Mouse (Mus musculus): ENCODE results near the gene Klhl29. TPM values are rescaled to one million over a fixed set of nuclear protein-coding genes. Genes with fewer than 3 reads are reported as not detected.

Gene Klhl29
- total and polyA plus RNA-seq, 3 experiments = 0.41 to 0.57 (median 0.42) TPM

DNA sequence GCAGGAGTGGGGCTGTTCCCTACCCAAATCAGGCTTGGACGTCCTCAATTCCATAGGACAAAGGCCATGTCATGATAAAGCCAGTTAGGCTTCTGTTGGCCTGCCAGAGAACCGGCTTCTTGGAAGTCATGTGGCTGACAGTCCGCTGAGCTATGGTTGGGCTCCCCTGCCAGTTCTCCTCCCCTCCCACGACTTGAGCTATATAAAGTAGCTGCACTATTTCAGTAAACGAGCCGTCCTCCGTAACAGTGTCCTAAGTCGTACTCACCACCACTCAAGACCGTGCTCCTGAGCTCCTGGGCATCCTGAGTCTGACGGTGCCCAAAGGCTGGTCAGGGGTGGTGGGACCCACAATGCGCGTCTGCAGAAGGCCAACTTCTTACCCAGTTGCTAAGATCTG, 302.3 kb downstream of the Klhl29 start:
- H3K27ac ChIP-seq = no peak overlapping the region
- 54% methylated on average over 12 of the region's 12 CpGs for WGBS
- intact Hi-C loops (cut with DNase I) = no loop called here
- H3K36me3 ChIP-seq (ENCODE audit: control insufficient read depth, insufficient read depth, low read length) = no peaks in the 10 kb centered on the region
- no peak for TF ChIP-seq CTCF (IDR thresholded peaks at IDR 0.05)
- TF ChIP-seq EP300 (IDR thresholded peaks at IDR 0.05; ENCODE audit: insufficient read depth, low read depth, low read length) = no peak
- no peak for TF ChIP-seq POLR2A (IDR thresholded peaks at IDR 0.05; ENCODE audit: insufficient read depth, low read depth, low read length)
- no peak overlapping the region for H3K9ac ChIP-seq (ENCODE audit: low read depth, low read length)
- H3K4me3 ChIP-seq = no peak overlapping the region; the same call in 1 of the 2 replicates
- no peaks in the 10 kb centered on the region for H3K27me3 ChIP-seq (ENCODE audit: control insufficient read depth, insufficient read depth, low read length)
- no peaks in the 10 kb centered on the region for H3K4me1 ChIP-seq (ENCODE audit: control insufficient read depth, insufficient read depth, low read length)
- no peaks in the 10 kb centered on the region for H3K79me2 ChIP-seq (replicated peaks; ENCODE audit: control insufficient read depth, insufficient read depth, low read length)
- peak; percentile 26 to 51 for DNase-seq

DNA sequence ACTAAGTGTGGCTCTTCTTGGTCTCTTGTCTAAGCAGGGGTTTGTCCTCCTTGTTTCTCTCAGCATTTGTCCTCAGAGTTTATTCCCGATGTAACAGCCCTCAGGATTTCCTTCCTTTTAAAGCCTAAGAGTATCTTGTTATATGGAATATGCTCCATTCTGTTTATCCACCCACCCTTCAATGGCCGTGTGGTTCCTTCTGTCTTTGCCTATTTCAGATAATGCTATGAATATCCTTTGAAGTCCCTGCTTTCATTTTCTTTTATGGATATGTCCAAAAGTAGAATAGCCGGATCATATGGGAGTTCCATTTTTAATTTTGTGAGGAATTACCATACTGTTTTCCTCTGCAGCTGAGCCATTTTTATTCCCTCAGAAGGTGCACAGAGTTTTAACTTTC, 305.4 kb downstream of the Klhl29 start:
- no peaks in the 10 kb centered on the region for H3K27me3 ChIP-seq (ENCODE audit: control insufficient read depth, insufficient read depth, low read length)
- TF ChIP-seq EP300 (IDR thresholded peaks at IDR 0.05; ENCODE audit: insufficient read depth, low read depth, low read length) (no peak), POLR2A (IDR thresholded peaks at IDR 0.05; ENCODE audit: insufficient read depth, low read depth, low read length) (no peak), CTCF (IDR thresholded peaks at IDR 0.05) (no peak)
- no peaks in the 10 kb centered on the region for H3K4me1 ChIP-seq (ENCODE audit: control insufficient read depth, insufficient read depth, low read length)
- WGBS = 62% methylated on average over 3 of the region's 3 CpGs
- intact Hi-C loops (cut with DNase I) = no loop called here
- no peak overlapping the region for H3K9ac ChIP-seq (ENCODE audit: low read depth, low read length)
- no peaks in the 10 kb centered on the region for H3K36me3 ChIP-seq (ENCODE audit: control insufficient read depth, insufficient read depth, low read length)
- DNase-seq = no peak
- H3K79me2 ChIP-seq (replicated peaks; ENCODE audit: control insufficient read depth, insufficient read depth, low read length) = no peaks in the 10 kb centered on the region
- no peak overlapping the region for H3K27ac ChIP-seq
- H3K4me3 ChIP-seq = no peak overlapping the region

DNA sequence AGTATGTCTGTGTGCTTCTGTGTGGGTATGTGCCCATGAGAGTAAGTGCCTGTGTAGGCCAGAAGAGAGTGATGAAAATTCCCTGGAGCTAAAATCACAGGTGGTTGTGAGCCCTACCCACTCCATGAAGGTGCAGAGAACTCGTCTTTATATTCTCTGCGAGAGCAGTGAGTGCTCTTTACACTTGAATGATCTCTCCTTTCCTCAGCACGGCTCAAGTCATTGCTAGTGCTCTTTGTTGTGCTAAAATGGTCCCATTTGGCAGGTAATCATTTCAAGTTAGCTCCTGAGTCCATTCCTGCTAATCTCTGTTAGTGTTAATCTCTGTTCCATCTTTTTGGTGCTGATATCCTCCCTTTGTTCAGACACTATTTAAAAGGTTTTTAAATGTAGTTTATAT, 307.9 kb downstream of the Klhl29 start:
- TF ChIP-seq POLR2A (IDR thresholded peaks at IDR 0.05; ENCODE audit: insufficient read depth, low read depth, low read length) (no peak), CTCF (IDR thresholded peaks at IDR 0.05) (no peak), EP300 (IDR thresholded peaks at IDR 0.05; ENCODE audit: insufficient read depth, low read depth, low read length) (no peak)
- Histone ChIP-seq H3K4me1 (ENCODE audit: control insufficient read depth, insufficient read depth, low read length) (no peaks in the 10 kb centered on the region), H3K79me2 (replicated peaks; ENCODE audit: control insufficient read depth, insufficient read depth, low read length) (no peaks in the 10 kb centered on the region), H3K4me3 (no peak overlapping the region), H3K36me3 (ENCODE audit: control insufficient read depth, insufficient read depth, low read length) (no peaks in the 10 kb centered on the region), H3K9ac (ENCODE audit: low read depth, low read length) (no peak overlapping the region), H3K27ac (no peak overlapping the region), H3K27me3 (ENCODE audit: control insufficient read depth, insufficient read depth, low read length) (no peaks in the 10 kb centered on the region)
- 52% methylated on average over 3 of the region's 3 CpGs for WGBS
- intact Hi-C loops (cut with DNase I) = no loop called here
- DNase-seq = no peak

DNA sequence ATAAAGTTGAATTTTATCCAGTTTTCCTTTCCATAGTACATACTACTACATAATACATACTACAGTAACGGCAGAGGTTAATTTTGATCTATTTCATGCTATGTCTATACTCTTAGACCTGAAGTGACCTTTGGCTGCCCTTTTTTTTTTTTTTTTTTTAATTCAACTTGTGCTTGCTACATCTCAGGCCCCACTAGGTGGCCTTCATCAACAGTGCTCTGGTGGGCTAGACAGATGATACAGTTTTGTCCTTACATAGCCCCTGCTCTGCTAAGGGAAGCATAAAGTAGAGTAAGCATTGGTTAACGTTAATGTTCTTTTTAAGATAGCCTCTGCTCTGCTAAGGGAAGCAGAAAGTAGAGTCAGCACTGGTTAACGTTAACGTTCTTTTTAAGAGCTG, 327.4 kb downstream of the Klhl29 start:
- H3K36me3 ChIP-seq (ENCODE audit: control insufficient read depth, insufficient read depth, low read length) = no peaks in the 10 kb centered on the region
- H3K9ac ChIP-seq (ENCODE audit: low read depth, low read length) = no peak overlapping the region
- H3K79me2 ChIP-seq (replicated peaks; ENCODE audit: control insufficient read depth, insufficient read depth, low read length) = no peaks in the 10 kb centered on the region
- DNase-seq = no peak
- H3K4me3 ChIP-seq = no peak overlapping the region
- no peaks in the 10 kb centered on the region for H3K4me1 ChIP-seq (ENCODE audit: control insufficient read depth, insufficient read depth, low read length)
- no peaks in the 10 kb centered on the region for H3K27me3 ChIP-seq (ENCODE audit: control insufficient read depth, insufficient read depth, low read length)
- H3K27ac ChIP-seq = no peak overlapping the region
- TF ChIP-seq CTCF (IDR thresholded peaks at IDR 0.05) (no peak), POLR2A (IDR thresholded peaks at IDR 0.05; ENCODE audit: insufficient read depth, low read depth, low read length) (no peak), EP300 (IDR thresholded peaks at IDR 0.05; ENCODE audit: insufficient read depth, low read depth, low read length) (no peak)
- WGBS = 93% methylated on average over 4 of the region's 4 CpGs
- intact Hi-C loops (cut with DNase I) = no loop called here

DNA sequence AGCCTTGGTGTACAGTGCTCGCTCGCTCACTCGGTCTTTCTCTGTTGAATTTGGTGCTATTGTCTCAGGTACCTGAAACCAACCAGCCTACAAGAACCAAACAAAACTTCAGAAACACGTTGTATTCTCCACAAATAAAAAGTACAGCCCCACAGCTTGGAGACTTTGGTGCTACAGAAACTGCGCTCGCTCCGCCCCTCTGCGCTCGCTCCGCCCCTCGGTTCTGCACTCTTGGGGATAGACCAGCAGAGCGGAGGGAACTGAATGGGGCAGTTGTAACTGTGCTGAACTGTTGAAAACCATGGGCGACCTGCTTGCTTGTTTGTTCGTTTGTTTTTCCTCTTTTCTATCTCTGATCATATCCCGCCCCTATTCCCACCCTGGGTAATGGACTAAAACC, 331.3 kb downstream of the Klhl29 start:
- no peaks in the 10 kb centered on the region for H3K36me3 ChIP-seq (ENCODE audit: control insufficient read depth, insufficient read depth, low read length)
- TF ChIP-seq POLR2A (IDR thresholded peaks at IDR 0.05; ENCODE audit: insufficient read depth, low read depth, low read length) (no peak), EP300 (IDR thresholded peaks at IDR 0.05; ENCODE audit: insufficient read depth, low read depth, low read length) (no peak), CTCF (IDR thresholded peaks at IDR 0.05) (no peak)
- no peaks in the 10 kb centered on the region for H3K27me3 ChIP-seq (ENCODE audit: control insufficient read depth, insufficient read depth, low read length)
- intact Hi-C loops (cut with DNase I) = no loop called here
- no peak for DNase-seq
- no peaks in the 10 kb centered on the region for H3K79me2 ChIP-seq (replicated peaks; ENCODE audit: control insufficient read depth, insufficient read depth, low read length)
- WGBS = 90% methylated on average over 15 of the region's 15 CpGs
- H3K4me3 ChIP-seq = no peak overlapping the region
- H3K9ac ChIP-seq (ENCODE audit: low read depth, low read length) = no peak overlapping the region
- no peaks in the 10 kb centered on the region for H3K4me1 ChIP-seq (ENCODE audit: control insufficient read depth, insufficient read depth, low read length)
- no peak overlapping the region for H3K27ac ChIP-seq

DNA sequence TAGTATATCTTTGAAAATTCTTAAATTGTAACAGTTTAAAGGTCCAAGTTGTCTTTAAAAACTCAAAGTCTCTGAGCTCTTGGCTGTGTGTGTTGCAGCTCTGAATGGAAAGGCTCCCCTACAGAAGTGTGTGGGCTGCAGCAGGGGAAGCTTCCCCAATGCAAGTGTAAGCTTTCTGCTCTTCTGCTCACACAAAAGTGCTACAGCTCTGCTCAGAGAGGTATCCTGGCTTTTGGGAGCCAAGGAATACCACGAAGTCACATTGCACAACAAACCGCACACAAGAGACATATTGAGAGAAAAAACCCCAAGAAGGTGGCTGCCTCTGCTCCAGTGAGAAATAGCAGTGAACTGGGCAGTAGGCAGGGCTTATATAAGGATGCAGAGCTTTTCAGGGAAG, 337.5 kb downstream of the Klhl29 start:
- H3K4me1 ChIP-seq (ENCODE audit: control insufficient read depth, insufficient read depth, low read length) = no peaks in the 10 kb centered on the region
- intact Hi-C loops (cut with DNase I) = no loop called here
- H3K4me3 ChIP-seq = no peak overlapping the region
- DNase-seq = no peak
- no peaks in the 10 kb centered on the region for H3K79me2 ChIP-seq (replicated peaks; ENCODE audit: control insufficient read depth, insufficient read depth, low read length)
- no peak overlapping the region for H3K27ac ChIP-seq
- H3K27me3 ChIP-seq (ENCODE audit: control insufficient read depth, insufficient read depth, low read length) = no peaks in the 10 kb centered on the region
- TF ChIP-seq EP300 (IDR thresholded peaks at IDR 0.05; ENCODE audit: insufficient read depth, low read depth, low read length) (no peak), CTCF (IDR thresholded peaks at IDR 0.05) (no peak), POLR2A (IDR thresholded peaks at IDR 0.05; ENCODE audit: insufficient read depth, low read depth, low read length) (no peak)
- H3K9ac ChIP-seq (ENCODE audit: low read depth, low read length) = no peak overlapping the region
- WGBS = 93% methylated on average over 2 of the region's 2 CpGs
- no peaks in the 10 kb centered on the region for H3K36me3 ChIP-seq (ENCODE audit: control insufficient read depth, insufficient read depth, low read length)
